Mouse (Mus musculus): ENCODE measurements at regions not wholly inside any gene's neighbourhood (a gene's known extent, or its start where the extent isn't known, plus 50 kb on each side); places are given as distances from the start of the nearest gene placed in this dataset.

DNA sequence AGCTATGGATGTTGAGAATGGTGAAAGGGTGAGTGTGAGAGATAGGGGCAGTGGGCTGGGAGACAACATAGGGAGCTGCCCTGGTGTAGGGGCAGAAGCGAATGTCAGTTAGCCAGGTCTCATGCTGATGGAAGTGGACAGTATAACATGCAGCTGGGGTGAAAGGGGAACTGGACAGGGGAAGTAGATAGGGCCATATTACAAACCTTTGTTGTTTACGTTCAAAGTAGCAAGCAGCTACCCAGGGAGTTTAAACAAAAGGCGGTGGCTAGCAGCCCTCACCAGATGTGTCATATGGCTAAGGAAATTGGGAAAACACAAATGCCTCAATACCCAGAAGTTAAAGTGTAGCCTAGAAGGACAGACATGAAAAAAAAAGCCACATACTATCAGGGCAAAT lies 301.8 kb upstream of the Id2 start:
- no peak for TF ChIP-seq CTCF (IDR thresholded peaks at IDR 0.05; ENCODE audit: low read depth, low read length)
- TF ChIP-seq POLR2A (IDR thresholded peaks at IDR 0.05; ENCODE audit: borderline replicate concordance, low read depth, low read length), result no peak

Measured in bone marrow macrophage, adult 2 months (primary cell).